Mouse (Mus musculus) thymus, adult 2 months (tissue): ENCODE results near the gene Hltf.

ENCODE experiments used
- CTCF ChIP-seq: fragments of 200-500 bp; IDR thresholded peaks from 2 replicates; pipeline ENCODE4 v1.5.1; 2012; ENCODE audit warnings: mild to moderate bottlenecking, control low read depth, low read length, moderate library complexity, borderline replicate concordance; ENCODE audit not compliant: control insufficient read depth, poor library complexity, insufficient read depth; ENCODE audit errors: extremely low read depth
- POLR2A ChIP-seq: fragments of 200-500 bp; IDR thresholded peaks from 2 replicates; pipeline ENCODE4 v1.6.1; 2012; ENCODE audit warnings: mild to moderate bottlenecking, low read length, control low read depth, moderate library complexity; ENCODE audit not compliant: control insufficient read depth, poor library complexity, insufficient read depth; ENCODE audit errors: extremely low read depth

- TF ChIP-seq CTCF = no peak
- no peak for TF ChIP-seq POLR2A
Measured at GRCm38 (mm10) chr3:20127047-20127595, 69.5 kb downstream of the Hltf start.
